Mouse (Mus musculus): ENCODE results near the gene Dnajb12. TPM values are rescaled to one million over a fixed set of nuclear protein-coding genes. Genes with fewer than 3 reads are reported as not detected.

Dnajb12 gene
- total and polyA plus RNA-seq, 3 experiments = 13.3 to 217 (median 41.7) TPM

GRCm38 (mm10) chr10:59907695-59908299, 28.4 kb downstream of the Dnajb12 start (continued):
- TF ChIP-seq ZC3H11A (IDR thresholded peaks at IDR 0.05; ENCODE audit: low read depth, low read length) (no peak), BHLHE40 (IDR thresholded peaks at IDR 0.05; ENCODE audit: borderline replicate concordance, low read depth, low read length) (no peak), JUND (IDR thresholded peaks at IDR 0.05; ENCODE audit: low read depth, low read length) (peak; percentile 62; the same call in 1 of the 2 replicates), ZKSCAN1 (IDR thresholded peaks at IDR 0.05; ENCODE audit: low read depth, low read length) (no peak), CTCF (IDR thresholded peaks at IDR 0.05 in 2 of 3, conservative IDR thresholded peaks at IDR 0.05 in 1 of 3; ENCODE audit: control insufficient read depth in 1 of 3, insufficient read depth in 1 of 3, low read depth in 2 of 3, low read length in 3 of 3, poor library complexity in 1 of 3, severe bottlenecking in 1 of 3) (no peak), ETS1 (IDR thresholded peaks at IDR 0.05; ENCODE audit: low read depth, low read length) (peak; percentile 89), TCF12 (IDR thresholded peaks at IDR 0.05; ENCODE audit: low read depth, low read length) (peak; percentile 33; the same call in 1 of the 2 replicates), MEF2A (IDR thresholded peaks at IDR 0.05; ENCODE audit: extremely low read depth, insufficient replicate concordance, low read depth, low read length, poor library complexity, severe bottlenecking) (peak; percentile 91), UBTF (IDR thresholded peaks at IDR 0.05; ENCODE audit: borderline replicate concordance, insufficient read depth, low read depth, low read length) (no peak), MYB (IDR thresholded peaks at IDR 0.05; ENCODE audit: low read depth, low read length) (0 out of 2 replicates have a peak, but pooled peaks have one; percentile 12), CHD2 (IDR thresholded peaks at IDR 0.05; ENCODE audit: low read length) (no peak), MXI1 (IDR thresholded peaks at IDR 0.05; ENCODE audit: low read depth, low read length) (no peak), NELFE (IDR thresholded peaks at IDR 0.05; ENCODE audit: low read depth, low read length) (no peak), SMC3 (IDR thresholded peaks at IDR 0.05; ENCODE audit: low read depth, low read length) (no peak), MYC (IDR thresholded peaks at IDR 0.05; ENCODE audit: low read depth, low read length) (no peak), USF1 (IDR thresholded peaks at IDR 0.05; ENCODE audit: low read depth, low read length) (no peak), MAX (IDR thresholded peaks at IDR 0.05; ENCODE audit: low read length) (no peak), GABPA (IDR thresholded peaks at IDR 0.05; ENCODE audit: low read depth, low read length) (no peak)

GRCm38 (mm10) chr10:59908776-59909315, 29.5 kb downstream of the Dnajb12 start:
- H3K4me1 ChIP-seq (ENCODE audit: control insufficient read depth in 1 of 2, insufficient read depth in 2 of 2, low read length in 2 of 2) = peaks cover 13 to 24% of the 10 kb centered on the region in 2 experiments; a peak in 3 of 4 replicates

More at GRCm38 (mm10) chr10:59908776-59909315, 29.5 kb downstream of the Dnajb12 start:
- TF ChIP-seq POLR2A (IDR thresholded peaks at IDR 0.05; ENCODE audit: control insufficient read depth in 1 of 2, insufficient read depth in 1 of 2, low read depth in 1 of 2, low read length in 2 of 2, poor library complexity in 1 of 2) (no peak), ZNF384 (IDR thresholded peaks at IDR 0.05; ENCODE audit: low read depth, low read length) (no peak), SIN3A (IDR thresholded peaks at IDR 0.05; ENCODE audit: low read length) (no peak), USF2 (IDR thresholded peaks at IDR 0.05; ENCODE audit: borderline replicate concordance in 1 of 2, insufficient read depth in 1 of 2, low read depth in 1 of 2, low read length in 2 of 2) (no peak), TCF12 (IDR thresholded peaks at IDR 0.05; ENCODE audit: low read depth, low read length) (no peak), TAL1 (IDR thresholded peaks at IDR 0.05; ENCODE audit: low read length) (no peak), NRF1 (IDR thresholded peaks at IDR 0.05; ENCODE audit: insufficient read depth, low read depth, low read length, poor library complexity, severe bottlenecking) (no peak), E2F4 (IDR thresholded peaks at IDR 0.05; ENCODE audit: borderline replicate concordance, low read depth, low read length) (no peak), GABPA (IDR thresholded peaks at IDR 0.05; ENCODE audit: low read depth, low read length) (no peak), GATA1 (IDR thresholded peaks at IDR 0.05; ENCODE audit: low read depth, low read length) (no peak), ZMIZ1 (IDR thresholded peaks at IDR 0.05; ENCODE audit: low read depth, low read length) (no peak), USF1 (IDR thresholded peaks at IDR 0.05; ENCODE audit: low read depth, low read length) (no peak), JUND (IDR thresholded peaks at IDR 0.05; ENCODE audit: low read depth, low read length) (no peak), POLR2AphosphoS2 (IDR thresholded peaks at IDR 0.05; ENCODE audit: low read length) (no peak)
- Histone ChIP-seq H3K27ac (ENCODE audit: control insufficient read depth, low read depth, low read length) (peak overlapping the region; percentile 39; the same call in 1 of the 2 replicates), H3K9ac (ENCODE audit: control insufficient read depth, low read depth, low read length, poor library complexity, severe bottlenecking) (no peak overlapping the region), H3K4me3 (ENCODE audit: control insufficient read depth in 1 of 2, insufficient read depth in 1 of 2, low read depth in 2 of 2, low read length in 2 of 2) (no peak overlapping the region), H3K79me2 (ENCODE audit: control insufficient read depth, insufficient read depth, low read length, poor library complexity) (no peaks in the 10 kb centered on the region), H3K27me3 (ENCODE audit: control insufficient read depth in 1 of 2, insufficient read depth in 2 of 2, low read length in 2 of 2) (no peaks in the 10 kb centered on the region), H3K9me3 (replicated peaks; ENCODE audit: insufficient read depth, low read length) (no peaks in the 10 kb centered on the region), H3K36me3 (ENCODE audit: control insufficient read depth in 1 of 2, insufficient read depth in 2 of 2, low read length in 2 of 2) (peaks cover 0 to 17% of the 10 kb centered on the region in 2 experiments; a peak in 2 of 4 replicates)
- DNase-seq (ENCODE audit: low read depth, low spot score) = no peak

Measured in MEL (cell line).